In genomic region chr7:44576333-44576844, GRCm38 (mm10) we compare ENCODE assay signal across 16 mouse cellular contexts. TPM values are rescaled to one million over a fixed set of nuclear protein-coding genes. Genes with fewer than 3 reads are reported as not detected.
"Had no signal": no experiment of that assay in that cellular context is flagged by ENCODE, and none has a peak within 500 bp of the region (broad histone marks: within the 10 kb centered on the region; RNA-seq: fewer than 3 reads in every experiment).

No protein-coding gene starts in this region.

- H3K9ac ChIP-seq: limb, embryonic 12.5 days; liver, embryonic 13.5 days; liver, postnatal 0 days; neural tube, embryonic 12.5 days; stomach, embryonic 15.5 days had no signal

- ATAC-seq: inflammation-experienced regulatory T-cells, adult 6 months; liver, postnatal 0 days had no signal

- H3K27ac ChIP-seq: limb, embryonic 12.5 days; liver, embryonic 13.5 days; macrophage; neural tube, embryonic 12.5 days; stomach, embryonic 15.5 days had no signal

- H3K9me3 ChIP-seq: limb, embryonic 12.5 days; liver, embryonic 13.5 days; neural tube, embryonic 12.5 days; stomach, embryonic 15.5 days had no signal

- H3K4me1 ChIP-seq: limb, embryonic 12.5 days; liver, embryonic 13.5 days; neural tube, embryonic 12.5 days; stomach, embryonic 15.5 days had no signal

- H3K4me2 ChIP-seq: limb, embryonic 12.5 days; liver, embryonic 13.5 days; neural tube, embryonic 12.5 days; stomach, embryonic 15.5 days had no signal

- DNase-seq: kidney, postnatal 14 days; liver; liver, embryonic 13.5 days; liver, postnatal 0 days; lung, postnatal 10 days; midbrain, embryonic 14.5 days; right cerebral cortex, postnatal 14 days; thymus, adult 2 months; thymus, postnatal 25 days had no signal

- H3K4me3 ChIP-seq: limb, embryonic 12.5 days; liver, embryonic 13.5 days; neural tube, embryonic 12.5 days; stomach, embryonic 15.5 days had no signal

- H3K27me3 ChIP-seq: neural tube, embryonic 12.5 days; stomach, embryonic 15.5 days had no signal

- H3K36me3 ChIP-seq: limb, embryonic 12.5 days; liver, embryonic 13.5 days; neural tube, embryonic 12.5 days; stomach, embryonic 15.5 days had no signal

RNA-seq across cellular contexts. Expression of gene Napsa, which starts 4.2 kb away (rescaled TPM):
- total RNA-seq: left cerebral cortex, postnatal 36 days had no signal

RNA-seq across cellular contexts. Expression of gene Kcnc3, which starts 14.1 kb away (rescaled TPM):
- polyA plus RNA-seq: inflammation-experienced regulatory T-cells, adult 6 months had no signal

RNA-seq across cellular contexts. Expression of gene Spib, which starts 44.5 kb away (rescaled TPM):
- total RNA-seq: left cerebral cortex, postnatal 36 days had no signal
- polyA plus RNA-seq: kidney, embryonic 14.5 days; midbrain, embryonic 14.5 days; neural tube, embryonic 12.5 days had no signal
